Comparison of ENCODE assay signal across 1 mouse cellular context in genomic region chr16:21833469-21833868, GRCm38 (mm10).
TF ChIP-seq lines count a peak whose summit lies in the region.

No protein-coding gene starts in this region.

TF ChIP-seq in CH12.LX, 34 proteins besides CTCF, POLR2A, EP300 and RAD21 (continued from another document):
- 0 out of 2 replicates have a peak, but pooled peaks have one; percentile 17 for TF ChIP-seq ELF1 (IDR thresholded peaks at IDR 0.05; ENCODE audit: low read depth, low read length)
